Mouse (Mus musculus): ENCODE results near the gene Ces1f. TPM values are rescaled to one million over a fixed set of nuclear protein-coding genes. Genes with fewer than 3 reads are reported as not detected.
"Not testable (repeated sequence)": the region's sequence is repeated elsewhere in the genome, so short reads cannot be mapped to it uniquely, and the experiment has no call there.

Gene Ces1f
- polyA plus RNA-seq, 1 experiment from 2014 or later = not detected

- Histone ChIP-seq H3K27ac (replicated peaks) (no peak overlapping the region), H3K4me1 (no peaks in the 10 kb centered on the region)
- DNase-seq (ENCODE audit: low spot score) = no peak
These were observed 39.7 kb downstream of the Ces1f start for GRCm38 (mm10) chr8:93239884-93240283.

GRCm38 (mm10) chr8:93235681-93236080 is 43.9 kb downstream of the Ces1f start:
- H3K4me3 ChIP-seq = no peak overlapping the region
- H3K36me3 ChIP-seq (replicated peaks) = no peaks in the 10 kb centered on the region
- no peaks in the 10 kb centered on the region for H3K27me3 ChIP-seq (replicated peaks; ENCODE audit: low read depth, poor library complexity, severe bottlenecking)
- no peaks in the 10 kb centered on the region for H3K9me3 ChIP-seq
- no peak for DNase-seq (ENCODE audit: low spot score)
- H3K4me1 ChIP-seq = no peaks in the 10 kb centered on the region
- no peak overlapping the region for H3K27ac ChIP-seq (replicated peaks)
- 92% methylated on average over 1 of the region's 1 CpGs for WGBS

More at GRCm38 (mm10) chr8:93239884-93240283, 39.7 kb downstream of the Ces1f start:
- Histone ChIP-seq H3K9me3 (no peaks in the 10 kb centered on the region), H3K36me3 (replicated peaks) (no peaks in the 10 kb centered on the region), H3K27me3 (replicated peaks; ENCODE audit: low read depth, poor library complexity, severe bottlenecking) (no peaks in the 10 kb centered on the region), H3K4me3 (no peak overlapping the region)

GRCm38 (mm10) chr8:93234706-93235105 is 44.8 kb downstream of the Ces1f start:
- Histone ChIP-seq H3K9me3 (no peaks in the 10 kb centered on the region), H3K27ac (replicated peaks) (no peak overlapping the region), H3K27me3 (replicated peaks; ENCODE audit: low read depth, poor library complexity, severe bottlenecking) (no peaks in the 10 kb centered on the region), H3K36me3 (replicated peaks) (no peaks in the 10 kb centered on the region), H3K4me1 (no peaks in the 10 kb centered on the region), H3K4me3 (no peak overlapping the region)
- DNase-seq (ENCODE audit: low spot score) = no peak
- 94% methylated on average over 1 of the region's 1 CpGs for WGBS

- Histone ChIP-seq H3K27ac (replicated peaks) (no peak overlapping the region), H3K27me3 (replicated peaks; ENCODE audit: low read depth, poor library complexity, severe bottlenecking) (no peaks in the 10 kb centered on the region), H3K36me3 (replicated peaks) (no peaks in the 10 kb centered on the region), H3K4me3 (no peak overlapping the region), H3K9me3 (no peaks in the 10 kb centered on the region), H3K4me1 (no peaks in the 10 kb centered on the region)
- DNase-seq (ENCODE audit: low spot score) = no peak
- 85% methylated on average over 6 of the region's 6 CpGs for WGBS
These were observed 45.5 kb downstream of the Ces1f start for GRCm38 (mm10) chr8:93234068-93234467.

GRCm38 (mm10) chr8:93229446-93229845 is 50.1 kb downstream of the Ces1f start, which contains the start of gene Ces1e:
Ces1e (minus strand) TSS chr8:93229619.
- Histone ChIP-seq H3K27ac (replicated peaks) (no peak within 1 kb of the TSS), H3K36me3 (replicated peaks) (no peaks in the 10 kb centered on the region), H3K27me3 (replicated peaks; ENCODE audit: low read depth, poor library complexity, severe bottlenecking) (no peaks in the 10 kb centered on the region), H3K4me3 (no peak within 1 kb of the TSS), H3K4me1 (no peaks in the 10 kb centered on the region), H3K9me3 (no peaks in the 10 kb centered on the region)
- DNase-seq (ENCODE audit: low spot score) = no peak

- Histone ChIP-seq H3K9me3 (no peaks in the 10 kb centered on the region), H3K27me3 (replicated peaks; ENCODE audit: low read depth, poor library complexity, severe bottlenecking) (no peaks in the 10 kb centered on the region), H3K4me3 (no peak overlapping the region), H3K4me1 (no peaks in the 10 kb centered on the region), H3K27ac (replicated peaks) (no peak overlapping the region), H3K36me3 (replicated peaks) (no peaks in the 10 kb centered on the region)
- no peak for DNase-seq (ENCODE audit: low spot score)
- WGBS = 71% methylated on average over 11 of the region's 11 CpGs
These were observed 50.7 kb downstream of the Ces1f start for GRCm38 (mm10) chr8:93228673-93229370.

- not testable (repeated sequence) for DNase-seq (ENCODE audit: low spot score); H3K36me3 ChIP-seq (replicated peaks); H3K27me3 ChIP-seq (replicated peaks; ENCODE audit: low read depth, poor library complexity, severe bottlenecking); H3K27ac ChIP-seq (replicated peaks); H3K4me3 ChIP-seq; H3K4me1 ChIP-seq; H3K9me3 ChIP-seq
- WGBS = 97% methylated on average over 1 of the region's 1 CpGs
These were observed 53.1 kb downstream of the Ces1f start for GRCm38 (mm10) chr8:93226471-93226870.

- Histone ChIP-seq H3K4me3 (no peak overlapping the region), H3K27me3 (replicated peaks; ENCODE audit: low read depth, poor library complexity, severe bottlenecking) (no peaks in the 10 kb centered on the region), H3K4me1 (no peaks in the 10 kb centered on the region), H3K9me3 (no peaks in the 10 kb centered on the region), H3K36me3 (replicated peaks) (no peaks in the 10 kb centered on the region), H3K27ac (replicated peaks) (no peak overlapping the region)
- no peak for DNase-seq (ENCODE audit: low spot score)
- 88% methylated on average over 3 of the region's 3 CpGs for WGBS
These were observed 57.7 kb downstream of the Ces1f start for GRCm38 (mm10) chr8:93221896-93222295.

GRCm38 (mm10) chr8:93217867-93218266 is 61.7 kb downstream of the Ces1f start:
- no peak for DNase-seq (ENCODE audit: low spot score)
- no peak overlapping the region for H3K27ac ChIP-seq (replicated peaks)
- H3K4me3 ChIP-seq = no peak overlapping the region
- WGBS = 83% methylated on average over 4 of the region's 4 CpGs
- no peaks in the 10 kb centered on the region for H3K27me3 ChIP-seq (replicated peaks; ENCODE audit: low read depth, poor library complexity, severe bottlenecking)
- no peaks in the 10 kb centered on the region for H3K36me3 ChIP-seq (replicated peaks)
- no peaks in the 10 kb centered on the region for H3K4me1 ChIP-seq
- no peaks in the 10 kb centered on the region for H3K9me3 ChIP-seq

GRCm38 (mm10) chr8:93217375-93217774 is 62.2 kb downstream of the Ces1f start:
- no peaks in the 10 kb centered on the region for H3K4me1 ChIP-seq
- WGBS = 78% methylated on average over 1 of the region's 1 CpGs
- H3K27me3 ChIP-seq (replicated peaks; ENCODE audit: low read depth, poor library complexity, severe bottlenecking) = no peaks in the 10 kb centered on the region
- DNase-seq (ENCODE audit: low spot score) = no peak
- no peak overlapping the region for H3K27ac ChIP-seq (replicated peaks)
- H3K4me3 ChIP-seq = no peak overlapping the region
- no peaks in the 10 kb centered on the region for H3K9me3 ChIP-seq
- no peaks in the 10 kb centered on the region for H3K36me3 ChIP-seq (replicated peaks)

- H3K36me3 ChIP-seq (replicated peaks) = no peaks in the 10 kb centered on the region
- no peak for DNase-seq (ENCODE audit: low spot score)
- H3K27ac ChIP-seq (replicated peaks) = no peak overlapping the region
- no peaks in the 10 kb centered on the region for H3K9me3 ChIP-seq
- no peaks in the 10 kb centered on the region for H3K27me3 ChIP-seq (replicated peaks; ENCODE audit: low read depth, poor library complexity, severe bottlenecking)
- H3K4me1 ChIP-seq = no peaks in the 10 kb centered on the region
- no peak overlapping the region for H3K4me3 ChIP-seq
These were observed 68.5 kb downstream of the Ces1f start for GRCm38 (mm10) chr8:93211091-93211490.
